Mouse (Mus musculus): ENCODE results near the gene Atp2b1. TPM values are rescaled to one million over a fixed set of nuclear protein-coding genes. Genes with fewer than 3 reads are reported as not detected.

Atp2b1 gene
- total and polyA plus RNA-seq, 3 experiments, result 15.1 to 74.4 (median 64.6) TPM

DNA sequence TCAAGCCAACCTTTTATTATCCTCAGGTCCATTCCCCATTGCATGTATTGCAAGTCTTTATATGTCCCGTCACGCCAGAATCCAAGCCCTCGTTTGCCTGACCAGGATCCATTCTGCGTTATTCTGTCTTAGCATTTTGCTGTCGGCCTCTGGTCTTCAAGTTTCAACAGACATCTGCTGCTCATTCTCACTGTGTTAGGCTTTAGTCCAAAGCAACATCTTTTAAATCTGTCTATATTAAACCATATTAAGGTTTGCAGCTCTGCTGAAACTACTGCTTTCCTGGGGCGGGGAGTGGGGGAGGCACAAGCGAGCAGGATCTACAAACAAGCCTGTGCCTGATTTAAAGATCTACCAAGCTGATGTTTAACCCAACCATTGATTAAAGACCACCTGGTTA, 115.6 kb downstream of the Atp2b1 start:
- Histone ChIP-seq H3K36me3 (ENCODE audit: control insufficient read depth, insufficient read depth, low read length) (no peaks in the 10 kb centered on the region), H3K27me3 (ENCODE audit: control insufficient read depth, insufficient read depth, low read length) (no peaks in the 10 kb centered on the region), H3K79me2 (replicated peaks; ENCODE audit: control insufficient read depth, insufficient read depth, low read length) (no peaks in the 10 kb centered on the region), H3K4me1 (ENCODE audit: control insufficient read depth, insufficient read depth, low read length) (no peaks in the 10 kb centered on the region), H3K27ac (no peak overlapping the region), H3K9ac (ENCODE audit: low read depth, low read length) (no peak overlapping the region), H3K4me3 (no peak overlapping the region)
- intact Hi-C loops (cut with DNase I), result no loop called here
- no peak for DNase-seq
- 97% methylated on average over 7 of the region's 7 CpGs for WGBS
- no peak for TF ChIP-seq CTCF (IDR thresholded peaks at IDR 0.05)
- no peak for TF ChIP-seq POLR2A (IDR thresholded peaks at IDR 0.05; ENCODE audit: insufficient read depth, low read depth, low read length)
- no peak for TF ChIP-seq EP300 (IDR thresholded peaks at IDR 0.05; ENCODE audit: insufficient read depth, low read depth, low read length)

DNA sequence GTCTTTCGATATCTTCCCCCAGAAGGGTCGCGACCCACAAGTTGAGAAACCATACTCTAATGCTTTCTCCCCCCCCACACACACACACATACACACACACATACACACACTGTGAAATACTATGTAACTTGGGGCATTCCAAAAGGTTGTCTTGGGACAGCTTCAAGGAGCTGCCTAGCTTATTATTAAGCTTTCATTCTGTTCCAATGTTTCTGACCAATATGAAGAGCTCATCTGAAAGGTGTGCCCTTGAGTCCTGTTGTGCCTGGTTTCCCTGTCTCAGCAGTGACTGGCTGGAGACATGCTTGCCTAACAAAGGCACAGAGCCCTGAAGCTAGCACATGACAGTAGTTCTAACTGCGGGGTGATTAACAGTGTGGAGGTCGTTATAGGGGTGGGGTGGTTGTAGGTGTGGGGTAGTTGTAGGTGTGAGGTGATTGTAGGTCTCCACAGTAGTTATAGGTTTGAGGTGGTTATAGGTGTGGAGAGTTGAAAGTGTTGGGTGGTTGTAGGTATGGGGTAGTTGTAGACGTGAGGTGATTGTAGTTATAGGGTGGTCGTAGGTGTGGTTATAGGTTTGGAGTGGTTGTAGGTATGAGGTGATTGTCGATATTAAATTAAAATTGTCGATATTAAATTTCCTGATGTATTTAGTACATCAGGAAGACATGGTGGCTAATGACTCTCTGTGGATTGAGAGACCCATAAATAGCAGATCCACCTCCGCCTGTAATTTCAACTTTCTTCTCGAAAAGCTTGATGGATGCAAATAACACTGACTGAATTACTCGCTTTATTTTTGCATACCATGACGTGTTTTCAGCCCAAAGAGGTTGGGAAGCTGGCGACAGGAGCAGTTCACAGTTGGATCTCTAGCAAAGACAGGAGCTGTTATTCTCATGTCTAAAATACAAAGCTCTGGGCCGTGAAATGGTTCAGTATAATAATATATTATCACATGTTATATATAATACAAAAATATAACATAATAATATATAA, 119.9 kb downstream of the Atp2b1 start:
- H3K4me3 ChIP-seq, result no peak overlapping the region
- TF ChIP-seq EP300 (IDR thresholded peaks at IDR 0.05; ENCODE audit: insufficient read depth, low read depth, low read length) (no peak), POLR2A (IDR thresholded peaks at IDR 0.05; ENCODE audit: insufficient read depth, low read depth, low read length) (no peak), CTCF (IDR thresholded peaks at IDR 0.05) (no peak)
- H3K36me3 ChIP-seq (ENCODE audit: control insufficient read depth, insufficient read depth, low read length), result no peaks in the 10 kb centered on the region
- H3K27ac ChIP-seq, result no peak overlapping the region
- no peaks in the 10 kb centered on the region for H3K79me2 ChIP-seq (replicated peaks; ENCODE audit: control insufficient read depth, insufficient read depth, low read length)
- DNase-seq, result no peak
- H3K4me1 ChIP-seq (ENCODE audit: control insufficient read depth, insufficient read depth, low read length), result no peaks in the 10 kb centered on the region
- intact Hi-C loops (cut with DNase I), result no loop called here
- H3K27me3 ChIP-seq (ENCODE audit: control insufficient read depth, insufficient read depth, low read length), result no peaks in the 10 kb centered on the region
- 91% methylated on average over 15 of the region's 15 CpGs for WGBS
- no peak overlapping the region for H3K9ac ChIP-seq (ENCODE audit: low read depth, low read length)

DNA sequence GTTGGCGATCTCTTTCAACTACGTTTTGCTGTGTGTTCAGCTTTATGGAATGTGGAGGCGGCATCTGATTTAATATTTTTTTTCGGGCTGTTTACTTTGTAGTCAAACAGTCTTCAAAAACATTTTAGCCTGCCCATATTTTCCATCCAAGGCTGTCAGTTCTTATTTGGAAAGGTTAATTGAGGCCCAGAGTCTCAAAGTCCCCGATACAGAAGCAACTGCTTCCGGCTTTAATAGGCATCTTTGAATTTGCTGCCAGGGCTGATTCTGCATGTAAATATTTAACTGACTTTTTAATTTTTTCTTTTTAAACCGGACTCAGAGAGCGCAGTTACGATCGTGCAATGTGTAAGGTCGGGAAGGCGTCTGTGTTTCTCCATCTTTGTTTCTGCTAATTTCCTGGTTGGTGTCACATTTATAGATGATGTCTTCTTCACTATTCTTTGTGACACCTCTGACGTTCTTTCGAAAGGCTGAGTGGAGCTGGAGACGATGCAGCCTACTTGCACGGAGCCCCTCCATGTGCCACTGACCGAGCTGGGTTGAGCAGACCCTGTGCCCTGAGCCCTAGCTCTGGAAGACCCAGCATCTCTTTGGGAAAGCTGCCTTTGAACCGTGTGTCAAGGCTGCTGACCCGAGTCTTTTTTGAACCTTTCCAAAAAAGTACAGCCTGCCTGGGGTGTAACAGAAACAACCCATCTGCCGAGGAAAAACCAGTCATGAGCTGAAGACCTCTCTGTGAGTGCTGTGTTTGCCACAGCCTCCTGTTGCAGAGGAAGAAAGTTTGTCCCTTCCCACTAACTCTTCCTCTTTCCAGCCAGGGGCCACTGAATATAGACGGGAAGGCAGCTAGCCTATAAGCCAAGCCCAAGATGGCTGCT, 123.2 kb downstream of the Atp2b1 start:
- 86% methylated on average over 21 of the region's 21 CpGs for WGBS
- no peak for DNase-seq
- intact Hi-C loops (cut with DNase I), result no loop called here

DNA sequence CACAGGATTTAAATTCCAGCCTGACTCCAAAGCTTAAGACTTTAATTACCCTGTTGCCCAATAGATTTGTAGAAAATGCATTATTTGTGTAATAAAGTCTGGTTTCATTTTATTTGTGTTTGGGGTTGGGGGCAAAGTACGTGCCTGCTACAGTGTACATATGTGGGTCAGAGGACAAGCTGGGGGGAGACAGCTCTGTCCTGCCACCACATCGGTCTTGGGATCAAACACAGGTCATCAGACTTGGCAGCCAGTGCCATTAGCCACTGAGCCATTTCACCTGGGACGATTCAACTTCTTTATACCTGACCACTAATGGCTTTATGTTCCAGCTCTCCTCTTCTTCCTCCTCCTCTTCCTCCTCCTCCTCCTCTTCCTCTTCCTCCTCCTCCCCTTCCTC, 124.7 kb downstream of the Atp2b1 start:
- Histone ChIP-seq H3K4me3 (no peak overlapping the region), H3K27me3 (ENCODE audit: control insufficient read depth, insufficient read depth, low read length) (no peaks in the 10 kb centered on the region), H3K27ac (no peak overlapping the region), H3K9ac (ENCODE audit: low read depth, low read length) (no peak overlapping the region), H3K79me2 (replicated peaks; ENCODE audit: control insufficient read depth, insufficient read depth, low read length) (no peaks in the 10 kb centered on the region), H3K36me3 (ENCODE audit: control insufficient read depth, insufficient read depth, low read length) (no peaks in the 10 kb centered on the region), H3K4me1 (ENCODE audit: control insufficient read depth, insufficient read depth, low read length) (no peaks in the 10 kb centered on the region)
- no peak for DNase-seq
- TF ChIP-seq POLR2A (IDR thresholded peaks at IDR 0.05; ENCODE audit: insufficient read depth, low read depth, low read length) (no peak), CTCF (IDR thresholded peaks at IDR 0.05) (no peak), EP300 (IDR thresholded peaks at IDR 0.05; ENCODE audit: insufficient read depth, low read depth, low read length) (no peak)
- 90% methylated on average over 3 of the region's 3 CpGs for WGBS
- intact Hi-C loops (cut with DNase I), result no loop called here

More for the DNA sequence above, 123.2 kb downstream of the Atp2b1 start:
- H3K4me3 ChIP-seq, result no peak overlapping the region
- H3K36me3 ChIP-seq (ENCODE audit: control insufficient read depth, insufficient read depth, low read length), result no peaks in the 10 kb centered on the region
- no peaks in the 10 kb centered on the region for H3K4me1 ChIP-seq (ENCODE audit: control insufficient read depth, insufficient read depth, low read length)
- H3K9ac ChIP-seq (ENCODE audit: low read depth, low read length), result no peak overlapping the region
- no peaks in the 10 kb centered on the region for H3K79me2 ChIP-seq (replicated peaks; ENCODE audit: control insufficient read depth, insufficient read depth, low read length)
- H3K27me3 ChIP-seq (ENCODE audit: control insufficient read depth, insufficient read depth, low read length), result no peaks in the 10 kb centered on the region
- H3K27ac ChIP-seq, result no peak overlapping the region
- TF ChIP-seq CTCF (IDR thresholded peaks at IDR 0.05), result no peak
- no peak for TF ChIP-seq POLR2A (IDR thresholded peaks at IDR 0.05; ENCODE audit: insufficient read depth, low read depth, low read length)
- TF ChIP-seq EP300 (IDR thresholded peaks at IDR 0.05; ENCODE audit: insufficient read depth, low read depth, low read length), result no peak

- WGBS, result 82% methylated on average over 5 of the region's 5 CpGs
- intact Hi-C loops (cut with DNase I), result no loop called here
- H3K9ac ChIP-seq (ENCODE audit: low read depth, low read length), result no peak overlapping the region
- no peaks in the 10 kb centered on the region for H3K4me1 ChIP-seq (ENCODE audit: control insufficient read depth, insufficient read depth, low read length)
- no peak overlapping the region for H3K27ac ChIP-seq
- no peaks in the 10 kb centered on the region for H3K36me3 ChIP-seq (ENCODE audit: control insufficient read depth, insufficient read depth, low read length)
- H3K27me3 ChIP-seq (ENCODE audit: control insufficient read depth, insufficient read depth, low read length), result no peaks in the 10 kb centered on the region
- H3K79me2 ChIP-seq (replicated peaks; ENCODE audit: control insufficient read depth, insufficient read depth, low read length), result no peaks in the 10 kb centered on the region
- TF ChIP-seq POLR2A (IDR thresholded peaks at IDR 0.05; ENCODE audit: insufficient read depth, low read depth, low read length) (no peak), CTCF (IDR thresholded peaks at IDR 0.05) (no peak), EP300 (IDR thresholded peaks at IDR 0.05; ENCODE audit: insufficient read depth, low read depth, low read length) (no peak)
- DNase-seq, result peak in 1 of 2 experiments; percentile 20
- no peak overlapping the region for H3K4me3 ChIP-seq
Observed at GRCm38 (mm10) chr10:99040171-99040570, 126.0 kb downstream of the Atp2b1 start.
